Mouse (Mus musculus) hindbrain, embryonic 11.5 days (tissue): ENCODE measurements around the gene Ing3. TPM values are rescaled to one million over a fixed set of nuclear protein-coding genes. Genes with fewer than 3 reads are reported as not detected.
A peak's percentile ranks its signal among the peaks of the same experiment; 100 is the strongest.

ENCODE experiments used
- ATAC-seq: fragments of 200-750 bp; cut with Nextera tagmentation; 2 replicates; pipeline ENCODE4 v1.8.0; 2017; ENCODE audit warnings: mild to moderate bottlenecking, moderate TSS enrichment, moderate library complexity; ENCODE audit not compliant: low FRiP score
- DNase-seq: peaks from one replicate; pipeline ENCODE4 v3.0.0-alpha.2; 2015; ENCODE audit warnings: low spot score
- H3K27ac ChIP-seq: fragments of 300-500 bp; sonication (generic); 2 replicates; pipeline ENCODE4 v1.5.1; 2014; ENCODE audit warnings: mild to moderate bottlenecking, low read depth, low read length
- H3K27me3 ChIP-seq: fragments of 300-500 bp; sonication (generic); 2 replicates; pipeline ENCODE4 v1.6.1; 2014; ENCODE audit warnings: mild to moderate bottlenecking, low read length, moderate library complexity, mixed read lengths; ENCODE audit not compliant: control insufficient read depth, insufficient read depth
- H3K36me3 ChIP-seq: fragments of 300-500 bp; sonication (generic); 2 replicates; pipeline ENCODE4 v1.6.1; 2014; ENCODE audit warnings: mild to moderate bottlenecking, low read length, moderate library complexity, mixed read lengths; ENCODE audit not compliant: control insufficient read depth, insufficient read depth
- H3K4me1 ChIP-seq: fragments of 300-500 bp; sonication (generic); replicated peaks from 2 replicates; pipeline ENCODE4 v1.6.1; 2014; ENCODE audit warnings: low read length, mixed read lengths; ENCODE audit not compliant: control insufficient read depth, insufficient read depth
- H3K4me2 ChIP-seq: fragments of 300-500 bp; sonication (generic); replicated peaks from 2 replicates; pipeline ENCODE4 v1.6.1; 2014; ENCODE audit warnings: mild to moderate bottlenecking, low read depth, low read length
- H3K4me3 ChIP-seq: fragments of 300-500 bp; sonication (generic); 2 replicates; pipeline ENCODE4 v1.5.1; 2014; ENCODE audit warnings: low read depth, low read length
- H3K9ac ChIP-seq: fragments of 300-500 bp; sonication (generic); 2 replicates; pipeline ENCODE4 v1.6.1; 2014; ENCODE audit warnings: low read depth, low read length
- H3K9me3 ChIP-seq: fragments of 300-500 bp; sonication (generic); 2 replicates; pipeline ENCODE4 v1.6.1; 2016; ENCODE audit warnings: low read length; ENCODE audit not compliant: control insufficient read depth
- WGBS: fragments of 180-500 bp; shearing (Covaris S2); extraction: QIAGEN DNeasy Blood & Tissue Kit; methylation state at CpG from one replicate; pipeline ENCODE4 v1.1.7; 2014; 5-methylcytosine and 5-hydroxymethylcytosine counted together
- polyA plus RNA-seq: library from polyadenylated mRNA; unstranded; fragments of >200 nt; fragmentation: Nextera tagmentation; extraction: Ambion mirVana; gene quantifications from 2 replicates; pipeline ENCODE4 v1.2.1, GENCODE M21; 2014

Gene Ing3
- polyA plus RNA-seq, 1 experiment from 2014 or later, result 52.0 TPM

GRCm38 (mm10) chr6:21955468-21955867, 6.1 kb downstream of the Ing3 start:
- no peak for DNase-seq
- ATAC-seq, result no peak
- Histone ChIP-seq H3K27me3 (no peaks in the 10 kb centered on the region), H3K9me3 (no peaks in the 10 kb centered on the region), H3K9ac (no peak overlapping the region), H3K4me1 (no peaks in the 10 kb centered on the region), H3K4me2 (no peak overlapping the region), H3K36me3 (0 out of 2 replicates have a peak, but pooled peaks cover 3% of the 10 kb centered on the region), H3K4me3 (no peak overlapping the region), H3K27ac (no peak overlapping the region)
- 85% methylated on average over 4 of the region's 4 CpGs for WGBS

DNA sequence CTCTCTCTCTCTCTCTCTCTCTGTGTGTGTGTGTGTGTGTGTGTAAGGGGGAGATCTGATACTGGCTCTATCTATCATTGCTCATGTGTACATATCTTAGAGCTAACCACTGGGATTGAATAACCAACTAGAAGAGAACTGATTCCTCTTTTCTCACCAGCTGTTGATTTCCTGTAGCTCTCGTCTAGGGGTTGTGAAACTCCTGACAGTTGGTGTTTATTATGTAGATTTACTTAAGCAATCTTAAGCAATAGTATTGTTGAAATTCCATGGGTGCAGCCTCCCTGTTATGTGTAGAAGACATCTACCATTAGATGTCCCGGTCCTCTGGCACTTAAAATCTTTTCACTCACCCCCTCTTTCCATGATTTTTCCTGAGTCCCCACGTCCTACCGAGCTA, 9.6 kb downstream of the Ing3 start:
- ATAC-seq (no peak), DNase-seq (no peak)
- Histone ChIP-seq H3K9me3 (no peaks in the 10 kb centered on the region), H3K4me1 (no peaks in the 10 kb centered on the region), H3K36me3 (no peaks in the 10 kb centered on the region), H3K27ac (no peak overlapping the region), H3K27me3 (no peaks in the 10 kb centered on the region), H3K4me3 (no peak overlapping the region), H3K9ac (no peak overlapping the region), H3K4me2 (no peak overlapping the region)
- WGBS, result 94% methylated on average over 4 of the region's 4 CpGs

DNA sequence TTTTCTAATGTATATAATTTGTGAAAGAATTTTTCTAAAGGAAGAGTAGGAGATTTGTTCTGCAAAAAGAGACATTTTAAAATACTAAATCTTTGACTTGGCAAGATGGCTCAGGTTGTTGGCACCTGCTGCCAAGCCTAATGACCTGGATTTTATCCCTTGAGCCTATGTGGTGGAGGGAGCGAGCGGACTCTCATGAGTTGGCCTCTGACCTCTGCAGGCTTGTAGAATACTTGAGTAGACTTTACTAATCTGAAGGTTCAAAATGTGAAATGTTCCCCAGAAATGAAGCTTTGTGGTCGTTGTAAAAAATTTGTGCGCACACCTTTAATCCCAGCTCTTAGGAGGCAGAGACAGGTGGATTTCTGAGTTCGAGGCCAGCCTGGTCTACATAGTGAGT, 10.5 kb downstream of the Ing3 start:
- Histone ChIP-seq H3K27me3 (no peaks in the 10 kb centered on the region), H3K9me3 (no peaks in the 10 kb centered on the region), H3K4me3 (no peak overlapping the region), H3K27ac (no peak overlapping the region), H3K36me3 (no peaks in the 10 kb centered on the region), H3K9ac (no peak overlapping the region), H3K4me1 (no peaks in the 10 kb centered on the region), H3K4me2 (no peak overlapping the region)
- DNase-seq (no peak), ATAC-seq (no peak)
- 92% methylated on average over 5 of the region's 5 CpGs for WGBS

DNA sequence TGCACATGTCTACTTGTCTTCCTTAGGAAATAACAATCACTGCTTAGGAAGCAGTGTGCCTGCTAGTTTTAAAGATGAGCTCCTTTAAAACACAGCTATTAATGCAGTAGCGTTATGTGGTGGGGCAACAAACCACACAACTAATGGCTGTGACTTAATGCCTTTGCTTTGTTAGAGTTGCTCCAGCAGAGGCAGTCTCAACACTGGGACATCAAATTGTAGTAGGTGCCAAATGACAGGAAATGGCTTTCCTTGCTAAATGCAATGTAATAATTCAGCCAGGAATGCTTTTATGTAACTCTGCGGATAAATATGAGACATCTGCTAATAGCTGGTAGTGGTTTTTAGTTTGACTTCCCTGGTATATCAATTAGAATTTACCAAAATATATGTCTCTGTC, 28.2 kb downstream of the Ing3 start:
- 86% methylated on average over 2 of the region's 2 CpGs for WGBS
- no peaks in the 10 kb centered on the region for H3K27me3 ChIP-seq

GRCm38 (mm10) chr6:21981114-21981513, 31.7 kb downstream of the Ing3 start:
- Histone ChIP-seq H3K9me3 (no peaks in the 10 kb centered on the region), H3K4me3 (no peak overlapping the region), H3K27ac (no peak overlapping the region), H3K9ac (no peak overlapping the region), H3K36me3 (no peaks in the 10 kb centered on the region), H3K27me3 (peaks cover 3% of the 10 kb centered on the region; the same call in 1 of the 2 replicates), H3K4me1 (no peaks in the 10 kb centered on the region), H3K4me2 (no peak overlapping the region)
- WGBS, result 95% methylated on average over 1 of the region's 1 CpGs
- ATAC-seq (no peak), DNase-seq (no peak)

More for the DNA sequence above, 28.2 kb downstream of the Ing3 start:
- no peak overlapping the region for H3K27ac ChIP-seq
- no peak overlapping the region for H3K9ac ChIP-seq
- no peaks in the 10 kb centered on the region for H3K36me3 ChIP-seq
- ATAC-seq (no peak), DNase-seq (no peak)
- H3K4me1 ChIP-seq, result no peaks in the 10 kb centered on the region
- H3K9me3 ChIP-seq, result no peaks in the 10 kb centered on the region
- H3K4me2 ChIP-seq, result no peak overlapping the region
- H3K4me3 ChIP-seq, result no peak overlapping the region

DNA sequence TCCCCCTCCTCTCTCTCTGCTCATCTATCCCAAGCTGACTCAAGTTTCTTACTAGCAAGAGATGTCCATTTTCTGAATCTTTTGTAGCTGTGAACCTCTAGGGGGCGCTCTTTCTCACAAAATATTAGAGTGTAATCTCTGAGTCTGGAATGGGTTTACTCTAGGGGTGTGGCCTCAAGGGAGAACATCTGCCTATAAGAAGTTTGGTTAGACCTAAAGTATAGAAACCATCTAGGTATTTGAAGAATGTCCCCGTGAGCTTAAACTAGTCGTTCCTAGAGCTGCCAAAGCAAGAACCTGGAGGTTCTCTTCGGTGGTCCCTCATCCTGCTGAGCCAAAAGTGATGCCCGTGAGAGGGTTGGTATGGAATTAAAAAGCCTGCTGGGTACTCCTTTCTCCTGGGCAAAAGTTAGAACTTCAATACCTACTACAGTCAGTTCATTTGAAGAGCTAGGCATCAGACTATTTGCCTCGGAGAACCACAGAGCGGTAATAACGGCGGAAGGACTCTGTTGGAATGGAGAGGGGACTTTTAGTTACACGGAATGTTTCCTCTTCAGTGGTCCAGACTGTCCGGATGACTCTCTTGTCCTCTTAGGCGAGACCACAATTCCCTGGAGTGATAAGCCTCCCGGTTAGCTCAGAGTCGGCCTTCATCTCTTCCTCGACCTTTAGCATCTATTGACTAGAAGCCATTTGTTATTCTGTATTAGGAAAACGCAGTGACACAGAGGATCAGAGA, 35.8 kb downstream of the Ing3 start:
- H3K4me1 ChIP-seq, result peaks cover 2% of the 10 kb centered on the region; the same call in 1 of the 2 replicates
- no peak overlapping the region for H3K27ac ChIP-seq
- H3K9me3 ChIP-seq, result no peaks in the 10 kb centered on the region
- H3K9ac ChIP-seq, result peak overlapping the region; percentile 41; the same call in 1 of the 2 replicates
- WGBS, result 7% methylated on average over 16 of the region's 16 CpGs
- peak overlapping the region; percentile 83 for H3K4me2 ChIP-seq
- DNase-seq, result peak; percentile 87
- H3K4me3 ChIP-seq, result peak overlapping the region; percentile 39
- no peaks in the 10 kb centered on the region for H3K36me3 ChIP-seq
- peaks cover 10% of the 10 kb centered on the region for H3K27me3 ChIP-seq
- peak; percentile 70 for ATAC-seq

GRCm38 (mm10) chr6:21985732-21986540, 36.6 kb downstream of the Ing3 start, which contains the start of gene Cped1:
TSS of gene Cped1 (plus strand) at chr6:21985916.
- peak within 1 kb of the TSS; percentile 39 for H3K4me3 ChIP-seq
- no peak within 1 kb of the TSS for H3K27ac ChIP-seq
- WGBS, result under 1% methylated on average over 38 of the region's 38 CpGs
- ATAC-seq, result peak; percentile 63
- peak within 1 kb of the TSS; percentile 41; the same call in 1 of the 2 replicates for H3K9ac ChIP-seq
- no peaks in the 10 kb centered on the region for H3K36me3 ChIP-seq
- peaks cover 10% of the 10 kb centered on the region for H3K27me3 ChIP-seq
- DNase-seq, result peak; percentile 67
- peaks cover 2% of the 10 kb centered on the region; the same call in 1 of the 2 replicates for H3K4me1 ChIP-seq
- H3K4me2 ChIP-seq, result peak within 1 kb of the TSS; percentile 83
- H3K9me3 ChIP-seq, result no peaks in the 10 kb centered on the region

GRCm38 (mm10) chr6:21986660-21987331, 37.4 kb downstream of the Ing3 start:
- H3K9ac ChIP-seq, result peak overlapping the region; percentile 31; the same call in 1 of the 2 replicates
- DNase-seq (peak; percentile 48), ATAC-seq (no peak)
- peak overlapping the region; percentile 39 for H3K4me3 ChIP-seq
- H3K36me3 ChIP-seq, result no peaks in the 10 kb centered on the region
- peaks cover 10% of the 10 kb centered on the region for H3K27me3 ChIP-seq
- 8% methylated on average over 24 of the region's 24 CpGs for WGBS
- H3K27ac ChIP-seq, result no peak overlapping the region
- H3K4me2 ChIP-seq, result peak overlapping the region; percentile 83
- H3K4me1 ChIP-seq, result peaks cover 2% of the 10 kb centered on the region; the same call in 1 of the 2 replicates
- H3K9me3 ChIP-seq, result no peaks in the 10 kb centered on the region
